Mouse (Mus musculus) ES-CJ7 (cell line): ENCODE measurements at regions not wholly inside any gene's neighbourhood (a gene's known extent, or its start where the extent isn't known, plus 50 kb on each side); places are given as distances from the start of the nearest gene placed in this dataset.
A peak's percentile ranks its signal among the peaks of the same experiment; 100 is the strongest.

Experiments
- DNase-seq: peaks from one replicate; pipeline ENCODE4 v3.0.0; 2011; ENCODE audit warnings: low read depth, low spot score

GRCm38 (mm10) chr6:116901816-116902215, 185.1 kb upstream of the Tmem72 start:
- DNase-seq: no peak

DNA sequence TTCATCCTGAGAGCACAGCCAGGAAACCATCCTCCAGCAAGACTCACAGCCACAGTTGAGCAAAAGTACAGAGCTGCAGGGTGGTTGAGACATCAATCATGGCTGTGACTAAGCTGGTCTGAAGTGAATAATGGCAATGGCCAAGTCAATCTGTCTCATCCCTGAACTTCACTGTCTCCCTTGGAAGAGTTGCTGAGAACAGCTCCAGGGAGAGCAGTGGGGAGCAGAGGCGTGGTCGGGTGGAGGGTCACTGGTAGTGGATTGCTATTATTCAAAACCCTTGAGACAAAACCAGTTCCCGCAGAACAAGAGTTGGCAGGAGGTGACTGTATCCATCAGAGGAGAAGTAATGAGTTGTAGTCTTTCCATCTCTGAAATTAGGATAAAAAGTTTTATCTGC, 185.7 kb upstream of the Tmem72 start:
- DNase-seq: no peak

DNA sequence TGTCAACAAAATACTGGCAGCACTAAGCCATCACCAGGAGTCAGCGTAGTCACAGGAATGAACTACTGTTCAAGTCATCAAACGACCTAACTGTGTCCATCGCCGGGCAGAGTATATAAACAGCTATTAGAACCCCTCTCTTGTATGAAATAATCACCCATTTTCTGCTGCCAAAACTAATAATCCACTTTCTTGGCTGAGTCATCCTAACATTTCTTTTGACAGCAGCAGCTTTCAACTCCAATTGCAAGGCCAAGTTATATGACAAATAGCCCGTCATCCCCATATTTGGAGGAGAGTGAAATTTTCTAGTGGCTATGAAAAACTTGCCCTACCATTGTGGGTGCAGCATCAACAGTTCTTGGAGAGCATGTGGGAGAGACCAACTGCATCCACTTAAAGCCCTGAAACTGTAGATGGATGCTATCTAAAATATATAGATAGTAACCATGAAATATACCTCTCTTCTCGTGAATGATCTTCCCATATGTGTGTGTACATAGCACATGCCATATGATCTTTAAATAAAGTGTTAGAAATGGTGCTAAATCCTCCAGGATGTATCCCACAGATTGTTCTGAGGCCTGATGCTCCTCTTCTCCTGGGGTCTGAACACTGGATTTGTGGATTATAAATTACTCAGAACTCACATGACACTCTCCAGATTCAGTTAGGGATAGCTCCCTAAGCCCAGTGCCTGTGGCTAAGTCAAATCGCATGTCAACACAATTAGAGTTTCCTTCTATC, 189.9 kb upstream of the Tmem72 start:
- no peak for DNase-seq

DNA sequence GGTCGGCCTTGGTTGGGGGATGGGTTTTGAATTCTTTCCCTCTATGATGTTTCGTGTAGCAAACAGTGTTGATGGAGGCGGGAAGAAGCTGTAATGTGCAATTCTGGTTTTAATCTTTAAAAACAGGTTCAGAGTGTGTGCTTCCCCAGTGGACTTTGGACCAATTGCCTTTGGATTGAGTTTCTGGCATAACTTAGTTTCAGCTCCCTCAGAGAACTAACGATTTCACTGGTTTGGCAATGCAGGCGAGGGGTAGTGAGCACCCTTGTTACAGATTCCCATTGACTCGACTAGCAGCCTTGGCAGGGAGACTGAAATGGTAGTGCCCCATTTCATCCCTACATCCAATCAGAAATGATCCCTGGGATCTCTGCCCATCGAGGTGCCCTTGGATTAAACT, 193.9 kb upstream of the Tmem72 start:
- no peak for DNase-seq

DNA sequence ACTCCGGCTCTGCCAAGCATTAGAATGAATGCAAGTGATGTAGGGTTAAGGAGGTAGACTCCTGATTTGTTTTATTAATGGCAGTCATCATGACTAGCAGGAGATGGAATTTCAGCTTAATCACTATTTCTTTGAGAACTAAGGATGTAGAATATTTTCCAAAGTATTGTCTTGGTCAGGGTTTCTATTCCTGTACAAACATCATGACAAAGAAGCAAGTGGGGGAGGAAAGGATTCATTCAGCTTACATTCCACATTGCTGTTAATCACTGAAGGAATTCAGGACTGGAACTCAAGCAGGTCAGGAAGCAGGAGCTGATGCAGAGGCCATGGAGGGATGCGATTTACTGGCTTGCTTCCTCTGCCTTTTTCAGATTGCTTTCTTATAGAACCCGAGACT, 195.4 kb upstream of the Tmem72 start:
- no peak for DNase-seq

- no peak for DNase-seq
Measured at GRCm38 (mm10) chr6:116914073-116914472, 197.4 kb upstream of the Tmem72 start.

DNA sequence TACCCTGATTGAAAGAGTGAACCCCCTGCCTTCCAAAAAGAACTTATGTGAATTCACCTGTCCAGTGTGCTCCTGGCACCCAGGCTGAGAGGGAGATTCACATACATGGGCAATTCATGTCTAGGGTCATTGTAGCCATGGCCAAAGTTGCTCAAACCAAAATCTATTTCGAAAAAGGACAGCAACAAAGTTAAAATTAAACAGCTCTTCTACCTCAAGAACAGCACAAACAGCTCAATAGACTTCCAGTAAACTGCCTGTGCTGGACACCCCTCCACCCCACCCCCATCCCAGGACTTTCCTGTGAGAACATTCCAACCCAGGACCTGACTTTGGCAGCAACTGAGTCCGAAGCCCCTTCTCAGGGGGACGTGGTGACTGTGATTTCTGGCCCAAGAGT, 218.3 kb upstream of the Tmem72 start:
- no peak for DNase-seq

- no peak for DNase-seq
Measured at GRCm38 (mm10) chr6:116941576-116941975, 224.9 kb upstream of the Tmem72 start.

- no peak for DNase-seq
Measured at GRCm38 (mm10) chr6:116942696-116943095, 225.6 kb upstream of the Cxcl12 start.

- no peak for DNase-seq
Measured at GRCm38 (mm10) chr6:116946083-116946732, 222.1 kb upstream of the Cxcl12 start.

DNA sequence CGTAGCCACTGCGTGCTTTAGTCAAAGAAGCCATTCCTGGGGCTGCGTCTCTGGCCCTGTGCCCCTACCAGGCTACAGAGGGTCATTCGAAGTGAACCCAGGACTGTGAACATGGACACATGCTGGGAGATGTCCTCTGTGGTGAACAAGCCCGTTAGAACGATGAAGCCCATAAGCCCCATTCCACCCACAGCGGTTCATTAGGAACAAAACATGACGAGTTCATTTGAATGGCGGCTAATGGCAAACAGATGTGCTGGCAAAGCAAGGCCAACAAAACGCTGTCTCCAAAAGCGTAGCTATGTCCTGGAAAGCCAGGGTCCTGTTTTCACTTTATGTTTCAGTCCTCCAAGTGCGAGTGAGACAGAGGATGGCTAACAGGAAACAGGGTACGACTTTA, 208.7 kb upstream of the Cxcl12 start:
- no peak for DNase-seq

GRCm38 (mm10) chr6:116960641-116961040, 207.7 kb upstream of the Cxcl12 start:
- no peak for DNase-seq

GRCm38 (mm10) chr6:116966436-116966835, 201.9 kb upstream of the Cxcl12 start:
- no peak for DNase-seq

DNA sequence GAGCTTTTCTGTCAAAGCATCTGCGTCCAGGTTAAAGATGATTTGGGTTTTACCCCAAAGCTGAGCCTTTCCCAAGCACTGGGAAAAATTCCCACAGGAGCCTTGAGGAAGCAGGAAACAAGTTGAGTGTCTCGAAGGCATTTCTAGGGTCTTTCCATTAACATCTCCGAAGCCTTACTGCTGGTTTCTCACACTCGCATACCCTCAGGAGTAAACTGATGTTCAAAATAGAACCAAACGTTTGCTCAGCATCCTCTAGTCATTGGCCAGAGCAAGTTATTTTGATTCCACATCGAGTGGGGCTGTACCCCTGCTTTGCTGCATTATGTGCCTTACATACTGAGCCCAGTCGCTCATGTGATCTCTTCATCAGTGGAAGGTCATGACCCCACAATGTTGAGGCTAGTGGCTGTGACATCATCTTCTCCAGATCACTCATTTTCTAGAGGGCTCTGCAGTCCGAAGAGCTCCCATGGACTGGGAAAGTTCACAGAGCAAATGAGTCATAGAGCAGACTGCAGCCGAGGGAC, 198.9 kb upstream of the Cxcl12 start:
- DNase-seq: no peak

DNA sequence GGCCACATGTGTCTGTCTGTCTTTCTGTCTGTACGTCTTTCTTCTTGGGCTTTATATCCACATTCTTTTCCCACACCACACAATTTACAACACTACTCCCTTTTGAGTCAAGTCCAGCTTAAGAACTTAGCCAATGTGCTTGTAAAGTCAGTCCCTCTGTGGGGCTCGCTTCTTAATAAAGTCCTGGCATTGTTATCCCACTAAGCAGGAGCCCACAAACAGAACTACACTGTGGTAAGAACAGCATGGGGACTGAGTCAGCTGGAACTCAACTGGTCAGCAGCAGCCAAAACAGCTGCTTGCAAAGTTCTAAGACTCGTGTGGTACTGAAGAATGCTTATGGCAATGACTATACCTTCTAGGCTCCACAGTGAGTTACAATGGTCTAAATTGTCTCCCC, 193.5 kb upstream of the Cxcl12 start:
- DNase-seq: no peak

GRCm38 (mm10) chr6:116980349-116980995, 187.9 kb upstream of the Cxcl12 start:
- peak; percentile 8 for DNase-seq

DNA sequence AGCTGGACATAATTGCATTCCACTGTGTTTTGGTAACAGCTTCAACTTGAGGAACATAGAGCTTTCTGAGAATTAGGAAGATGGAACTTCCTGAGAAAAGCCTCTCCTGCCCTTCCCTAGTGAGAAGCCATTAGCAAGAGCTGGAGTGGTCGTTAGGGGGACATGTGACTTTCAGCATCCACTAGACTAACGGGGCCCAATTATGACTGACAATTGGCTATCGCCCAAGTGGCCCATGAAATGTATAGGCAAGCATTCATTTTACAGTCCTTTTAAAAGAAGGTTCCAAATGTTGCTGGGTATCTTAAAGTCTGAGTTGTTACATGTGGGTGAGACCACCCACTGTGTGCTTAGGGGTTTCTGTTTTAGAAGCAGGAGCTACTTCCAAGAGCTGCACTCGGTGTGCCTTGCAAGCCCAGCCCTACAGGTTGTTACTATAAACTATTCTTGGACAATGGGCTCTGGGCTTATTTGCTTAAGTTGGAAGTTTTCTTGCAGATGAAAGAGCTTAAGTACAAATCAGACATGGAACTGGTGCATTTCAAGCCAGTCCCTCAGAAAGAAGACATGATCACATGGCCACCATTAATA, 183.1 kb upstream of the Cxcl12 start:
- DNase-seq: no peak

GRCm38 (mm10) chr6:116986266-116987000, 181.9 kb upstream of the Cxcl12 start:
- DNase-seq: no peak

DNA sequence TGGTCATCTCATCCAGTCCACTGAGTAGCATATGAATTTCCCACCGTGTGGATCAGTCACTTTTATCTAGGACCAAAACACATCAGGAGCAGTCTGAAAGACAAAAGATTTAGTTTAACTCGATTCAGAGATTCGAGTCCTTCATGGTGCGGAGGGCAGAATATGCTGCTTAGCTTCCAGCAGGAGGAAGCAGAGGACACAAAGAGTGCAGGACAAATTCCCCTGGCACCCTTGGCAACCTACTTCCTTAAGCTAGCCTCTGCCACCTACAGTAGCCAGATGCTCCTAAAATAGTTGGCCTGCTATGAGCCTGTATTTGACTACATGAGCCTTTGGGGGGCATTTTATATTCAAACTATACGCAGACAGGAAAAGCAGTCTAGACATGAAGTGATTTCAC, 181.1 kb upstream of the Cxcl12 start:
- no peak for DNase-seq

- DNase-seq: no peak
Measured at GRCm38 (mm10) chr6:116998948-116999682, 169.2 kb upstream of the Cxcl12 start.

DNA sequence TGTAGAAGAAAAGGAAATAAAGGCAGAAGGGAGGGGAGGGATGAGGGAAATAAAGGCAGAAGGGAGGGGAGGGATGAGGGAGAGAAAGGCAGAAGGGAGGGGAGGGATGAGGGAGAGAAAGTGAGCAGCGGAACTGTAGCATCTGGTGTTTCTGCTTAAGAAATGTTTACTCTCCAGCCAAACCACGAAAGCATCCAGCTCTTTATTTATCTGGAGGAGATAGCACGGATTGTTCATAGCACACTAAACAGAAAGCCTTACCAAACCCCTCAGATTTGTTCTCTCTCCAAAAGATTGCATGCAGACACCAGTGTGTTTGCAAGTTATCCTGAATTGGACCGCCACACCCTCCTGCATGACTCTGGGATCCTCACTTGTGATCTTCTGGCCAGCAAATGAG, 168.4 kb upstream of the Cxcl12 start:
- DNase-seq: no peak
